Mouse (Mus musculus) forebrain, embryonic 16.5 days (tissue): Measurements from ENCODE around the gene Zc3h7b. TPM values are rescaled to one million over a fixed set of nuclear protein-coding genes. Genes with fewer than 3 reads are reported as not detected.

ENCODE experiments used
- ATAC-seq: fragments of 200-750 bp; cut with Nextera tagmentation; 2 replicates; pipeline ENCODE4 v1.8.0; 2017; ENCODE audit warnings: mild to moderate bottlenecking, moderate library complexity
- H3K27ac ChIP-seq: fragments of 300-500 bp; sonication (generic); 2 replicates; pipeline ENCODE4 v1.5.1; 2014; ENCODE audit warnings: low read length, control low read depth
- H3K27me3 ChIP-seq: fragments of 300-500 bp; sonication (generic); replicated peaks from 2 replicates; pipeline ENCODE4 v1.6.1; 2014; ENCODE audit warnings: low read length; ENCODE audit not compliant: control insufficient read depth, insufficient read depth
- H3K36me3 ChIP-seq: fragments of 300-500 bp; sonication (generic); 2 replicates; pipeline ENCODE4 v1.6.1; 2014; ENCODE audit not compliant: control insufficient read depth, insufficient read depth
- H3K4me1 ChIP-seq: fragments of 300-500 bp; sonication (generic); replicated peaks from 2 replicates; pipeline ENCODE4 v1.6.1; 2014; ENCODE audit warnings: low read length; ENCODE audit not compliant: control insufficient read depth, insufficient read depth
- H3K4me2 ChIP-seq: fragments of 300-500 bp; sonication (generic); 2 replicates; pipeline ENCODE4 v1.6.1; 2014; ENCODE audit warnings: mild to moderate bottlenecking, low read length, control low read depth
- H3K4me3 ChIP-seq: fragments of 300-500 bp; sonication (generic); replicated peaks from 2 replicates; pipeline ENCODE4 v1.5.1; 2014; ENCODE audit warnings: mild to moderate bottlenecking, low read length, control low read depth
- H3K9ac ChIP-seq: fragments of 300-500 bp; sonication (generic); replicated peaks from 2 replicates; pipeline ENCODE4 v1.6.1; 2014; ENCODE audit warnings: low read depth, low read length, control low read depth
- H3K9me3 ChIP-seq: fragments of 300-500 bp; sonication (generic); 2 replicates; pipeline ENCODE4 v1.6.1; 2016; ENCODE audit warnings: low read length; ENCODE audit not compliant: control insufficient read depth
- WGBS: fragments of 180-500 bp; shearing (Covaris S2); extraction: QIAGEN DNeasy Blood & Tissue Kit; methylation state at CpG from one replicate; pipeline ENCODE4 v1.1.7; 2014; 5-methylcytosine and 5-hydroxymethylcytosine counted together
- polyA plus RNA-seq: library from polyadenylated mRNA; unstranded; fragments of >200 nt; fragmentation: Nextera tagmentation; extraction: Ambion mirVana; gene quantifications from 2 replicates; pipeline ENCODE4 v1.2.1, GENCODE M21; 2015

The Zc3h7b gene
- polyA plus RNA-seq, 1 experiment from 2014 or later = 59.1 TPM

GRCm38 (mm10) chr15:81758701-81759100 lies 13.8 kb downstream of the Zc3h7b start:
- Histone ChIP-seq H3K36me3 (peaks cover 4% of the 10 kb centered on the region; the same call in 1 of the 2 replicates), H3K4me2 (no peak overlapping the region), H3K27ac (no peak overlapping the region), H3K9me3 (no peaks in the 10 kb centered on the region), H3K27me3 (no peaks in the 10 kb centered on the region), H3K4me1 (no peaks in the 10 kb centered on the region; the same call in 1 of the 2 replicates), H3K4me3 (no peak overlapping the region), H3K9ac (no peak overlapping the region)
- WGBS = 71% methylated on average over 5 of the region's 5 CpGs
- no peak for ATAC-seq

- Histone ChIP-seq H3K4me1 (no peaks in the 10 kb centered on the region; the same call in 1 of the 2 replicates), H3K4me2 (no peak overlapping the region), H3K27ac (no peak overlapping the region), H3K36me3 (peaks cover 4% of the 10 kb centered on the region; the same call in 1 of the 2 replicates), H3K4me3 (no peak overlapping the region), H3K27me3 (no peaks in the 10 kb centered on the region), H3K9me3 (no peaks in the 10 kb centered on the region), H3K9ac (no peak overlapping the region)
- WGBS = 95% methylated on average over 3 of the region's 3 CpGs
- ATAC-seq = no peak
These were observed 14.7 kb downstream of the Zc3h7b start for GRCm38 (mm10) chr15:81759542-81759941.

- ATAC-seq = no peak
- peaks cover 4% of the 10 kb centered on the region; the same call in 1 of the 2 replicates for H3K36me3 ChIP-seq
- no peak overlapping the region for H3K4me2 ChIP-seq
- WGBS = 94% methylated on average over 5 of the region's 5 CpGs
- no peaks in the 10 kb centered on the region for H3K27me3 ChIP-seq
- no peak overlapping the region for H3K9ac ChIP-seq
- no peaks in the 10 kb centered on the region for H3K9me3 ChIP-seq
- H3K27ac ChIP-seq = no peak overlapping the region
- H3K4me3 ChIP-seq = no peak overlapping the region
- no peaks in the 10 kb centered on the region; the same call in 1 of the 2 replicates for H3K4me1 ChIP-seq
These were observed 15.7 kb downstream of the Zc3h7b start for GRCm38 (mm10) chr15:81760361-81761079.

- ATAC-seq = no peak
- Histone ChIP-seq H3K4me2 (no peak overlapping the region), H3K27me3 (no peaks in the 10 kb centered on the region), H3K4me1 (no peaks in the 10 kb centered on the region; the same call in 1 of the 2 replicates), H3K9me3 (no peaks in the 10 kb centered on the region), H3K4me3 (no peak overlapping the region), H3K27ac (no peak overlapping the region), H3K36me3 (peaks cover 4% of the 10 kb centered on the region; the same call in 1 of the 2 replicates), H3K9ac (no peak overlapping the region)
- 93% methylated on average over 7 of the region's 7 CpGs for WGBS
These were observed 16.5 kb downstream of the Zc3h7b start for GRCm38 (mm10) chr15:81761381-81761780.

GRCm38 (mm10) chr15:81761959-81762358 lies 17.1 kb downstream of the Zc3h7b start:
- no peaks in the 10 kb centered on the region; the same call in 1 of the 2 replicates for H3K4me1 ChIP-seq

GRCm38 (mm10) chr15:81764573-81764972 lies 19.7 kb downstream of the Zc3h7b start:
- Histone ChIP-seq H3K9ac (no peak overlapping the region), H3K27me3 (no peaks in the 10 kb centered on the region), H3K4me1 (no peaks in the 10 kb centered on the region), H3K9me3 (no peaks in the 10 kb centered on the region), H3K4me3 (no peak overlapping the region), H3K36me3 (peaks cover 11% of the 10 kb centered on the region), H3K4me2 (no peak overlapping the region), H3K27ac (no peak overlapping the region)
- no peak for ATAC-seq
- 91% methylated on average over 6 of the region's 6 CpGs for WGBS

More at GRCm38 (mm10) chr15:81761959-81762358, 17.1 kb downstream of the Zc3h7b start:
- ATAC-seq = no peak
- WGBS = 93% methylated on average over 3 of the region's 3 CpGs
- H3K4me2 ChIP-seq = no peak overlapping the region
- no peaks in the 10 kb centered on the region for H3K27me3 ChIP-seq
- peaks cover 4% of the 10 kb centered on the region; the same call in 1 of the 2 replicates for H3K36me3 ChIP-seq
- no peaks in the 10 kb centered on the region for H3K9me3 ChIP-seq
- H3K4me3 ChIP-seq = no peak overlapping the region
- H3K9ac ChIP-seq = no peak overlapping the region
- no peak overlapping the region for H3K27ac ChIP-seq

GRCm38 (mm10) chr15:81765651-81766050 lies 20.8 kb downstream of the Zc3h7b start:
- Histone ChIP-seq H3K36me3 (peaks cover 17% of the 10 kb centered on the region), H3K4me2 (no peak overlapping the region), H3K9ac (no peak overlapping the region), H3K9me3 (no peaks in the 10 kb centered on the region), H3K27ac (no peak overlapping the region), H3K4me3 (no peak overlapping the region), H3K27me3 (no peaks in the 10 kb centered on the region), H3K4me1 (no peaks in the 10 kb centered on the region)
- ATAC-seq = no peak
- 89% methylated on average over 9 of the region's 9 CpGs for WGBS

GRCm38 (mm10) chr15:81766439-81766838 lies 21.6 kb downstream of the Zc3h7b start:
- Histone ChIP-seq H3K4me2 (no peak overlapping the region), H3K4me3 (no peak overlapping the region), H3K27me3 (no peaks in the 10 kb centered on the region), H3K9ac (no peak overlapping the region), H3K9me3 (no peaks in the 10 kb centered on the region), H3K4me1 (no peaks in the 10 kb centered on the region), H3K27ac (no peak overlapping the region), H3K36me3 (peaks cover 18% of the 10 kb centered on the region)
- 91% methylated on average over 5 of the region's 5 CpGs for WGBS
- no peak for ATAC-seq

- no peak overlapping the region for H3K4me3 ChIP-seq
- no peak for ATAC-seq
- H3K9ac ChIP-seq = no peak overlapping the region
- no peak overlapping the region for H3K27ac ChIP-seq
- 67% methylated on average over 13 of the region's 13 CpGs for WGBS
- H3K4me2 ChIP-seq = no peak overlapping the region
- H3K36me3 ChIP-seq = peaks cover 30% of the 10 kb centered on the region
- H3K27me3 ChIP-seq = no peaks in the 10 kb centered on the region
- H3K4me1 ChIP-seq = no peaks in the 10 kb centered on the region
- H3K9me3 ChIP-seq = no peaks in the 10 kb centered on the region
These were observed 24.2 kb downstream of the Zc3h7b start for GRCm38 (mm10) chr15:81769037-81769436.
